Mouse (Mus musculus): ENCODE results near the gene Tbcel. TPM values are rescaled to one million over a fixed set of nuclear protein-coding genes. Genes with fewer than 3 reads are reported as not detected.

The Tbcel gene
- polyA plus RNA-seq, 1 experiment: 7.1 TPM

- no peak for TF ChIP-seq GATA1 (IDR thresholded peaks at IDR 0.05; ENCODE audit: low read length)
These were observed 3.9 kb downstream of the Tbcel start for GRCm38 (mm10) chr9:42503709-42504108.

GRCm38 (mm10) chr9:42496296-42496695 is 11.3 kb downstream of the Tbcel start:
- TF ChIP-seq GATA1 (IDR thresholded peaks at IDR 0.05; ENCODE audit: low read length): no peak

- no peak for TF ChIP-seq GATA1 (IDR thresholded peaks at IDR 0.05; ENCODE audit: low read length)
These were observed 15.8 kb downstream of the Tbcel start for GRCm38 (mm10) chr9:42491780-42492179.

GRCm38 (mm10) chr9:42490589-42491382 is 16.8 kb downstream of the Tbcel start:
- no peak for TF ChIP-seq GATA1 (IDR thresholded peaks at IDR 0.05; ENCODE audit: low read length)

- TF ChIP-seq GATA1 (IDR thresholded peaks at IDR 0.05; ENCODE audit: low read length): no peak
These were observed 19.5 kb downstream of the Tbcel start for GRCm38 (mm10) chr9:42488071-42488470.

- no peak for TF ChIP-seq GATA1 (IDR thresholded peaks at IDR 0.05; ENCODE audit: low read length)
These were observed 20.7 kb downstream of the Tbcel start for GRCm38 (mm10) chr9:42486913-42487312.

- no peak for TF ChIP-seq GATA1 (IDR thresholded peaks at IDR 0.05; ENCODE audit: low read length)
These were observed 22.9 kb downstream of the Tbcel start for GRCm38 (mm10) chr9:42484667-42485066.

GRCm38 (mm10) chr9:42482944-42483343 is 24.7 kb downstream of the Tbcel start:
- no peak for TF ChIP-seq GATA1 (IDR thresholded peaks at IDR 0.05; ENCODE audit: low read length)

- no peak for TF ChIP-seq GATA1 (IDR thresholded peaks at IDR 0.05; ENCODE audit: low read length)
These were observed 31.4 kb downstream of the Tbcel start for GRCm38 (mm10) chr9:42476166-42476565.

- TF ChIP-seq GATA1 (IDR thresholded peaks at IDR 0.05; ENCODE audit: low read length): peak; percentile 44
These were observed 33.4 kb downstream of the Tbcel start for GRCm38 (mm10) chr9:42474244-42474643.

GRCm38 (mm10) chr9:42471921-42472747 is 35.5 kb downstream of the Tbcel start:
- no peak for TF ChIP-seq GATA1 (IDR thresholded peaks at IDR 0.05; ENCODE audit: low read length)

- no peak for TF ChIP-seq GATA1 (IDR thresholded peaks at IDR 0.05; ENCODE audit: low read length)
These were observed 36.4 kb downstream of the Tbcel start for GRCm38 (mm10) chr9:42471214-42471613.

GRCm38 (mm10) chr9:42469323-42469722 is 38.3 kb downstream of the Tbcel start:
- TF ChIP-seq GATA1 (IDR thresholded peaks at IDR 0.05; ENCODE audit: low read length): no peak

GRCm38 (mm10) chr9:42468360-42468759 is 39.2 kb downstream of the Tbcel start:
- no peak for TF ChIP-seq GATA1 (IDR thresholded peaks at IDR 0.05; ENCODE audit: low read length)

- no peak for TF ChIP-seq GATA1 (IDR thresholded peaks at IDR 0.05; ENCODE audit: low read length)
These were observed 40.3 kb downstream of the Tbcel start for GRCm38 (mm10) chr9:42467116-42467815.

GRCm38 (mm10) chr9:42465661-42466091 is 41.9 kb downstream of the Tbcel start:
- TF ChIP-seq GATA1 (IDR thresholded peaks at IDR 0.05; ENCODE audit: low read length): no peak
